Mouse (Mus musculus): ENCODE data around the gene Ptf1a. TPM values are rescaled to one million over a fixed set of nuclear protein-coding genes. Genes with fewer than 3 reads are reported as not detected.
A peak's percentile ranks its signal among the peaks of the same experiment; 100 is the strongest.

The Ptf1a gene
- polyA plus RNA-seq, 1 experiment from 2014 or later = 17.1 TPM

DNA sequence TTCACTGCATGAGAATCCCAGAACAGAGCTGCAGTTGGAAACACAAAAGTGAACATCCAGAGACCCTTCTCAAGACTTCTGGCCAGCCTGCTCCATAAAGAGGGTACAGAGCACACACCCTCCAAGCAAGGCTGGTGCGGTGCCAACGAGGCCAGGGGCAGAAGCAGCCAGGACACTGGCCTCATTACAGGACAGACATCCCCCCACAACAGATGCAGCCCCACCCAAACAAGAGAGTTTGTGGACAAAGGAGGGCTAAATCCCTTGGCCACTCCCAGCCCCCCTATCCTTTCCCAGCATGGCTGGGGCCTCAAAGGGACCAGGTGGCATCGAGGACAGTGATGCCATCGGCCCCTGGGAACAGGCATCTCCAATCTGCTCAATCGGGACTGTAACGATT, 22.4 kb upstream of the Ptf1a start:
- H3K9me3 ChIP-seq (replicated peaks; ENCODE audit: control insufficient read depth, low read length) = no peaks in the 10 kb centered on the region
- WGBS = 79% methylated on average over 6 of the region's 6 CpGs
- no peak for ATAC-seq (ENCODE audit: insufficient read depth, low FRiP score)

DNA sequence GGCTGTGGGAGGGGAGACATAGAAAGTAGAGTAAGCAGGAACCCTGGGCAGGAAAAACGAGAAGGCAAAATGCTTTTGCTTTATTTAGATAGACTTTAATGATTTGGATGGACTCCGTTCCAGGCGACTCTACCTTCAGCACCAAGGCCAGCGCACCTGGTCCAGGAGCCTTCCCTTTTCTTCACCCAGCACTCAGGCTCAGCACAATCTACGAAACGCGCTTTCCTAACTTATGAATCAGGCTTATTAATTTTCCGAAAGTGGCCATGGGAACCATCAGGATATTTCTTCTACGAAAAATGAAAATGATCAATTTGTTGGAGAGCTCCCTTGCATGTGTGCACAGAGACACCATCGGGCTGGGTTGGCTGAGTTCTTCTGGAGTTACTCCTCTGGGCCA, 16.4 kb upstream of the Ptf1a start:
- 3% methylated on average over 10 of the region's 10 CpGs for WGBS
- no peak overlapping the region for H3K4me2 ChIP-seq (ENCODE audit: low read depth, low read length)
- H3K9ac ChIP-seq (ENCODE audit: low read length) = no peak overlapping the region
- peaks cover 56% of the 10 kb centered on the region for H3K27me3 ChIP-seq (ENCODE audit: control insufficient read depth, insufficient read depth, low read length)
- ATAC-seq (ENCODE audit: insufficient read depth, low FRiP score) = no peak
- no peaks in the 10 kb centered on the region for H3K9me3 ChIP-seq (replicated peaks; ENCODE audit: control insufficient read depth, low read length)
- H3K27ac ChIP-seq (ENCODE audit: low read length) = no peak overlapping the region
- H3K4me3 ChIP-seq (replicated peaks; ENCODE audit: low read length) = no peak overlapping the region
- 0 out of 2 replicates have a peak, but pooled peaks cover 3% of the 10 kb centered on the region for H3K4me1 ChIP-seq (ENCODE audit: control insufficient read depth, insufficient read depth, low read length)
- no peaks in the 10 kb centered on the region for H3K36me3 ChIP-seq (ENCODE audit: control insufficient read depth, insufficient read depth, low read length)

More for the DNA sequence above, 22.4 kb upstream of the Ptf1a start:
- no peak overlapping the region for H3K9ac ChIP-seq (ENCODE audit: low read length)
- H3K4me1 ChIP-seq (ENCODE audit: control insufficient read depth, insufficient read depth, low read length) = no peaks in the 10 kb centered on the region
- H3K4me3 ChIP-seq (replicated peaks; ENCODE audit: low read length) = no peak overlapping the region
- H3K36me3 ChIP-seq (ENCODE audit: control insufficient read depth, insufficient read depth, low read length) = no peaks in the 10 kb centered on the region
- no peak overlapping the region for H3K4me2 ChIP-seq (ENCODE audit: low read depth, low read length)
- H3K27me3 ChIP-seq (ENCODE audit: control insufficient read depth, insufficient read depth, low read length) = peaks cover 3% of the 10 kb centered on the region; the same call in 1 of the 2 replicates
- H3K27ac ChIP-seq (ENCODE audit: low read length) = no peak overlapping the region

DNA sequence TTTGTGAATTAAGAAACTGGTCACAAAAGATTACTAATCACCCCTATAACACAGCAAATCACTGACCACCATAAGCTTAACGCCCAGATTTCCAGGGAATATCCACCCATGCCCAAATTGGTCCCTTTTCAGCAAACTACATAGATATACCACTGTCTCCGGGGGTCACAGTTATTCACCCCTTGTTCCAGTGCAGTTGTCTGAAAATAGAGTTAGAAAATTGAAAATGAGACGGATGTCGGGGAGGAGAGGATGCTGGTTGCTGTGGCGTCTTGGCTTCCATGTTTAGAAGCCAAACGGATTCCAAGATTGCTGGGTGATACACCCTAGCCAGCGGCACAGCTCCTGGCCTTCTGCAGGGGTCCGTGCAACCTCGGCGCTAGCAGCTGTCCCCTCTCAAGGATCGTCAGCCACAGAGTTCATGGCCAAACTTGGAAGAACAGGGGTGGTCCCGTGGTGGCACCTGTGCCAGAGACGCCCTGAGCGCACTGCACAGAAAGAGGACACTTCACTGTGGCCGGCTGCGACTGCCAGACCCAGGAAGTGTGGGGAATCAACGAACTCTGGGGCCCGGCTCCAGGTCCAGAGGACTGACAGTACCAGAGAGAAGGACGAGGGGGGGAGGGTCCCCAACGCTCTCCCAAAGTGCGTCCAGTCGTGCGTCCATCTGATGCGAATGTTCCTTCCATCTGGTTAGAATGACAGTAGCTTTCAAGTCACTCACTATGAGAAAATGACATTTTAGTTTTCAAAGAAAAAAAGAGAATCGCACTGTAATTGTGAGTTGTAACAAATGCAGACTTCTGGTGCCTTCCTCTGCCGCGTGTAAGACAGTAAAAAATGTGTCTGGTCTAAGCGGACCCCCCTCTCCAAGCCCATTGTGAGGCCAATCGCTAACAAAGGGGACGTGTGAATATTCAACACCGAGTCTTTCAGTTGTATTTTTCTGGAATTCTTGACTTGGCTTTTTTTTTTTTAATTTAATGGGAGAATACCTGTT, 15.5 kb upstream of the Ptf1a start:
- no peak overlapping the region for H3K27ac ChIP-seq (ENCODE audit: low read length)
- H3K4me1 ChIP-seq (ENCODE audit: control insufficient read depth, insufficient read depth, low read length) = 0 out of 2 replicates have a peak, but pooled peaks cover 3% of the 10 kb centered on the region
- no peak overlapping the region for H3K4me2 ChIP-seq (ENCODE audit: low read depth, low read length)
- ATAC-seq (ENCODE audit: insufficient read depth, low FRiP score) = no peak
- H3K27me3 ChIP-seq (ENCODE audit: control insufficient read depth, insufficient read depth, low read length) = peaks cover 56% of the 10 kb centered on the region
- peak overlapping the region; percentile 19; the same call in 1 of the 2 replicates for H3K4me3 ChIP-seq (replicated peaks; ENCODE audit: low read length)
- H3K9me3 ChIP-seq (replicated peaks; ENCODE audit: control insufficient read depth, low read length) = no peaks in the 10 kb centered on the region
- no peaks in the 10 kb centered on the region for H3K36me3 ChIP-seq (ENCODE audit: control insufficient read depth, insufficient read depth, low read length)
- no peak overlapping the region for H3K9ac ChIP-seq (ENCODE audit: low read length)
- 6% methylated on average over 31 of the region's 31 CpGs for WGBS

DNA sequence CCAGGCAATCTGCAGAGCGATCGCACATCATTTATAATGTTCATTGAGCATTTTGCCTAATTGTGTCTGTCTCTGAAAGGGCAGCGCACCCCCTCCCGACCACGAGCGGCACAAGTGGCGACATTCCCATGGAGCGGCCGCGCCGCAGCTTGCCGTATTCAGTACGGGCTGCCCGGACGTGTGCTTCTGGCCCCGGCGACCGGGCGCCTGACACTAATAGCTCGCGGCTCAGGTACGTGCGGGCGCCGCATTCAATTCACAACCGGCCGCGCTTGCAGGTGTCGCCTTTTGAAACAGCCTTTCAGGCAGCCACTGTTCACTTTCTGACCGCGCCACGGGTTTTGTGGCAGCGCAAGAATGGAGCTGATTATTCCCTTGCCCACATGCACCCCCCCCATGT, 14.7 kb upstream of the Ptf1a start:
- Histone ChIP-seq H3K36me3 (ENCODE audit: control insufficient read depth, insufficient read depth, low read length) (no peaks in the 10 kb centered on the region), H3K4me3 (replicated peaks; ENCODE audit: low read length) (peak overlapping the region; percentile 19), H3K27me3 (ENCODE audit: control insufficient read depth, insufficient read depth, low read length) (peaks cover 60% of the 10 kb centered on the region), H3K4me1 (ENCODE audit: control insufficient read depth, insufficient read depth, low read length) (0 out of 2 replicates have a peak, but pooled peaks cover 3% of the 10 kb centered on the region), H3K4me2 (ENCODE audit: low read depth, low read length) (no peak overlapping the region), H3K27ac (ENCODE audit: low read length) (no peak overlapping the region), H3K9me3 (replicated peaks; ENCODE audit: control insufficient read depth, low read length) (no peaks in the 10 kb centered on the region), H3K9ac (ENCODE audit: low read length) (no peak overlapping the region)
- WGBS = under 1% methylated on average over 33 of the region's 33 CpGs
- no peak for ATAC-seq (ENCODE audit: insufficient read depth, low FRiP score)

DNA sequence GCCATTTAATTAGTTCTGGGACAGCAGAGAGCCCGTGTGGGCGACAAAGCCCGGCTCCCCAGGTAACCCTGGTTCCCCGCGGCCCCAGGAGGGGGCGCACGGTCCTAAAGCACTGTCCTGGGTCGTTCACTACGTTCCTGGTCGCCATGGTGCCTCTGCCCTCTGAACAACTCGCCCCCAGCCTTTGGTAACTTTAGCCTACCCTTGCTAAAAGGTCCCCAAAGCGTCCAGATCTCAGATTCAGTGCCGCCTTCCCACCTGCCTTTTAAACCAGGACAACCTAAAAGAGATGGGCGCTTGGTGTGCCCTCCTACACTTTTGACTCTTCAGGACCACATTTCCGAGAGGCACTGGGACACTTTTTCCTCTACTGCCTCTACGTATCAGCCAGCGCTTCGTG, 14.3 kb upstream of the Ptf1a start:
- H3K4me2 ChIP-seq (ENCODE audit: low read depth, low read length) = no peak overlapping the region
- peaks cover 64% of the 10 kb centered on the region for H3K27me3 ChIP-seq (ENCODE audit: control insufficient read depth, insufficient read depth, low read length)

DNA sequence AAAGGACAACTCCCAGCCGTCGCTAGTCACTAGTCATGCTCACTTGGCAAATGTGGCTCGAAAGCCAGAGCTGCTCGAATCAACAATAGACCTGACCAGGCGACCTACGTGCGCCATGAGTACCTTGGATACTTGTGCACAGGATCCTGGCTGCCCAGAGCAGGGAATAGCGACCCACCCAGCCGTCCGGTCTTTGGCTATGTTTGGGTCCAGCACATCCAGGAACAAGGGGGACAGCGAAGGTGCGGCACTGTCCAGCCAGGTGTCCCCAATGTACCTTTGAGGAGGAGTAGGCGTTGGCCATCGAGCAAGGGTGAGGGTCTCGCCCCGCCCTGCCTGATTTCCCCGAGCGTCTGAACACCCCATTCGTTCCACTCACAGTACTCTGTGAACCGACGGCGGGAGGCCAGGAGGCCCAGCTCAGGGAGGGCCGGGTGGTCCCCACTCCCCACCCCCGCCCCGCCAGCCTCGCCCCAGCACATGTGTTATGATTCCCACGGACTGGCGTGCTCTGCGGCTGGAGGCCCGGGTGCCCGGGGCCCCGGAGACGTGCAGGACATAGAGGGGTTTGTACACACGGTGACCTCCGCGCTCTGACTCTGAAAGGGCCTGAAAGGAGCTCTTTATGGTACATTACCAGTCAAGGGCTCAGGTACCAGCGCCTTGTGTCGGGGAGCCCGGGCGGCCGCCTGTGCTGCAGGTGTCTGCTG, 13.7 kb upstream of the Ptf1a start:
- peak overlapping the region; percentile 19 for H3K4me3 ChIP-seq (replicated peaks; ENCODE audit: low read length)
- no peak overlapping the region for H3K4me2 ChIP-seq (ENCODE audit: low read depth, low read length)

More for the DNA sequence above, 14.3 kb upstream of the Ptf1a start:
- no peak overlapping the region for H3K27ac ChIP-seq (ENCODE audit: low read length)
- WGBS = 1% methylated on average over 18 of the region's 18 CpGs
- H3K4me3 ChIP-seq (replicated peaks; ENCODE audit: low read length) = peak overlapping the region; percentile 19
- H3K4me1 ChIP-seq (ENCODE audit: control insufficient read depth, insufficient read depth, low read length) = 0 out of 2 replicates have a peak, but pooled peaks cover 3% of the 10 kb centered on the region
- ATAC-seq (ENCODE audit: insufficient read depth, low FRiP score) = 0 out of 2 replicates have a peak, but pooled peaks have one; percentile 42
- H3K9me3 ChIP-seq (replicated peaks; ENCODE audit: control insufficient read depth, low read length) = no peaks in the 10 kb centered on the region
- no peak overlapping the region for H3K9ac ChIP-seq (ENCODE audit: low read length)
- no peaks in the 10 kb centered on the region for H3K36me3 ChIP-seq (ENCODE audit: control insufficient read depth, insufficient read depth, low read length)

DNA sequence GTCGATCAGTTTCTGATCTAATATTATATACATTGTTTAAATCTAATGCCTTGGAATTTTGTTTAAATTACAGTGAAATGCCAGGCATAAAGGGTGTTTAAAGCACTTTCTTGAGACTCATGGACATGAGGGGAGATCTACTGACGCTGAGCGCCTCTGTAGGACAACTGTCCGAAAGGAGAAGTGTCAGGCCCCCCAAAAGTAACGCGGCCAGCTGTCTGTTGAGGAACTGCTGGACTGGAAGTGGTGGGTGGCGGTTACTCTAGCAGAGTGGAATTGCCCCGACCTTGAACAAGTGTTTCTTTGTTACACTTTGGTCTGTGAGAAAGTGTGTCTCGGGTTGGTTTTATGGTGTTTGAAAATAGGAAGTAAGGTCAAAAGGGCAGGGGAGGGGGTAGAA, 1.1 kb upstream of the Ptf1a start:
- 4% methylated on average over 9 of the region's 9 CpGs for WGBS
- peaks cover 74% of the 10 kb centered on the region for H3K27me3 ChIP-seq (ENCODE audit: control insufficient read depth, insufficient read depth, low read length)
- H3K4me3 ChIP-seq (replicated peaks; ENCODE audit: low read length) = no peak overlapping the region
- no peaks in the 10 kb centered on the region for H3K36me3 ChIP-seq (ENCODE audit: control insufficient read depth, insufficient read depth, low read length)
- H3K4me1 ChIP-seq (ENCODE audit: control insufficient read depth, insufficient read depth, low read length) = peaks cover 4% of the 10 kb centered on the region; the same call in 1 of the 2 replicates
- H3K27ac ChIP-seq (ENCODE audit: low read length) = no peak overlapping the region
- H3K4me2 ChIP-seq (ENCODE audit: low read depth, low read length) = no peak overlapping the region
- no peaks in the 10 kb centered on the region for H3K9me3 ChIP-seq (replicated peaks; ENCODE audit: control insufficient read depth, low read length)
- no peak overlapping the region for H3K9ac ChIP-seq (ENCODE audit: low read length)
- ATAC-seq (ENCODE audit: insufficient read depth, low FRiP score) = no peak

More for the DNA sequence above, 13.7 kb upstream of the Ptf1a start:
- H3K27me3 ChIP-seq (ENCODE audit: control insufficient read depth, insufficient read depth, low read length) = peaks cover 64% of the 10 kb centered on the region
- no peaks in the 10 kb centered on the region for H3K36me3 ChIP-seq (ENCODE audit: control insufficient read depth, insufficient read depth, low read length)
- H3K9me3 ChIP-seq (replicated peaks; ENCODE audit: control insufficient read depth, low read length) = no peaks in the 10 kb centered on the region
- ATAC-seq (ENCODE audit: insufficient read depth, low FRiP score) = peak; percentile 82
- no peak overlapping the region for H3K9ac ChIP-seq (ENCODE audit: low read length)
- H3K27ac ChIP-seq (ENCODE audit: low read length) = no peak overlapping the region
- H3K4me1 ChIP-seq (ENCODE audit: control insufficient read depth, insufficient read depth, low read length) = 0 out of 2 replicates have a peak, but pooled peaks cover 3% of the 10 kb centered on the region
- WGBS = 3% methylated on average over 41 of the region's 41 CpGs

DNA sequence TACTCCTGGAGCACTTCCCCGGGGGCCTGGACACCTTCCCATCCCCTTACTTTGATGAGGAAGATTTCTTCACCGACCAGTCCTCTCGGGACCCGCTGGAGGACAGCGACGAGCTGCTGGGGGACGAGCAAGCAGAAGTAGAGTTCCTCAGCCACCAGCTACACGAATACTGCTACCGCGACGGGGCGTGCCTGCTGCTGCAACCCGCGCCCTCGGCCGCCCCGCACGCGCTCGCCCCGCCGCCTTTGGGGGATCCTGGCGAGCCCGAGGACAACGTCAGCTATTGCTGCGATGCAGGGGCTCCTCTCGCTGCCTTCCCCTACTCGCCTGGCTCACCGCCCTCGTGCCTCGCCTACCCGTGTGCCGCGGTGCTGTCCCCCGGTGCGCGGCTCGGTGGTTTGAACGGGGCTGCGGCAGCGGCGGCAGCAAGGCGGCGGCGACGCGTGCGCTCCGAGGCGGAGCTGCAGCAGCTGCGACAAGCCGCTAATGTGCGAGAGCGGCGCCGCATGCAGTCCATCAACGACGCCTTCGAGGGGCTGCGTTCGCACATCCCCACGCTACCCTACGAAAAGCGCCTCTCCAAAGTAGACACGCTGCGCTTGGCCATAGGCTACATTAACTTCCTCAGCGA, 523 bp downstream of the Ptf1a start:
- no peak for ATAC-seq (ENCODE audit: insufficient read depth, low FRiP score)
- Histone ChIP-seq H3K9ac (ENCODE audit: low read length) (peak overlapping the region; percentile 10; the same call in 1 of the 2 replicates), H3K4me2 (ENCODE audit: low read depth, low read length) (peak overlapping the region; percentile 49), H3K4me1 (ENCODE audit: control insufficient read depth, insufficient read depth, low read length) (peaks cover 4% of the 10 kb centered on the region; the same call in 1 of the 2 replicates), H3K27me3 (ENCODE audit: control insufficient read depth, insufficient read depth, low read length) (peaks cover 86% of the 10 kb centered on the region), H3K9me3 (replicated peaks; ENCODE audit: control insufficient read depth, low read length) (no peaks in the 10 kb centered on the region), H3K27ac (ENCODE audit: low read length) (no peak overlapping the region), H3K36me3 (ENCODE audit: control insufficient read depth, insufficient read depth, low read length) (no peaks in the 10 kb centered on the region), H3K4me3 (replicated peaks; ENCODE audit: low read length) (peak overlapping the region; percentile 30)
- under 1% methylated on average over 67 of the region's 67 CpGs for WGBS
